Mouse (Mus musculus) sigmoid colon, adult 10 weeks (tissue): ENCODE data around the gene 4930415O20Rik. TPM values are rescaled to one million over a fixed set of nuclear protein-coding genes. Genes with fewer than 3 reads are reported as not detected.

ENCODE experiments used
- polyA plus RNA-seq: library from polyadenylated mRNA; stranded (reverse); fragments of 350-450 nt; fragmentation: Illumina TruSeq; extraction: RNeasy Lipid Tissue Mini Kit (QIAGEN cat#74804); gene quantifications from one replicate; pipeline ENCODE4 v1.2.3, GENCODE M21; 2014; ENCODE audit warnings: low read depth, low replicate concordance

4930415O20Rik gene
- 2.1 TPM for polyA plus RNA-seq

GRCm38 (mm10) chr15:98570873-98571538 lies at the start of gene 4930415O20Rik, which contains the start of gene Ccnt1:
Gene 4930415O20Rik (plus strand): TSS chr15:98571004.
Gene Ccnt1 (minus strand): TSS chr15:98570923.

GRCm38 (mm10) chr15:98533881-98534627 lies 36.8 kb upstream of the 4930415O20Rik start, which contains the start of gene Kansl2:
Gene Kansl2 (minus strand): TSS chr15:98534264.

GRCm38 (mm10) chr15:98609331-98610130 lies 38.7 kb downstream of the 4930415O20Rik start, which contains the start of gene Adcy6:
Gene Adcy6 (minus strand): TSS chr15:98610076.

GRCm38 (mm10) chr15:98630540-98630939 lies 59.7 kb downstream of the 4930415O20Rik start, which contains the start of gene Cacnb3:
Gene Cacnb3 (plus strand): TSS chr15:98630840.

Other genes with a start within 250 kb of the 4930415O20Rik start
- not detected for gene Olfr284, start 230.0 kb upstream of the 4930415O20Rik start, polyA plus RNA-seq
- not detected for gene Olfr283, start 190.1 kb upstream of the 4930415O20Rik start, polyA plus RNA-seq
- gene Olfr282, start 139.8 kb upstream of the 4930415O20Rik start, polyA plus RNA-seq, result not detected
- not detected for gene Olfr281, start 118.4 kb upstream of the 4930415O20Rik start, polyA plus RNA-seq
- gene OR5BS1P, start 101.1 kb upstream of the 4930415O20Rik start, polyA plus RNA-seq, result not detected
- gene Lalba, start 88.3 kb upstream of the 4930415O20Rik start, polyA plus RNA-seq, result not detected
- gene Olfr279, start 78.6 kb upstream of the 4930415O20Rik start, polyA plus RNA-seq, result not detected
- gene Kansl2, start 36.7 kb upstream of the 4930415O20Rik start, polyA plus RNA-seq, result 36.2 TPM
- gene Ccnt1, start 81 bp upstream of the 4930415O20Rik start, polyA plus RNA-seq, result 66.8 TPM
- 16.8 TPM for gene Adcy6, start 39.1 kb downstream of the 4930415O20Rik start, polyA plus RNA-seq
- 0.63 TPM for gene Cacnb3, start 59.8 kb downstream of the 4930415O20Rik start, polyA plus RNA-seq
- gene Ddx23, start 91.9 kb downstream of the 4930415O20Rik start, polyA plus RNA-seq, result 3.5 TPM
- gene Rnd1, start 106.5 kb downstream of the 4930415O20Rik start, polyA plus RNA-seq, result not detected
- 0.32 TPM for gene Ccdc65, start 137.2 kb downstream of the 4930415O20Rik start, polyA plus RNA-seq
- gene Fkbp11, start 157.2 kb downstream of the 4930415O20Rik start, polyA plus RNA-seq, result not detected
- 42.4 TPM for gene Arf3, start 192.2 kb downstream of the 4930415O20Rik start, polyA plus RNA-seq
- gene Wnt10b, start 207.1 kb downstream of the 4930415O20Rik start, polyA plus RNA-seq, result 0.57 TPM
- gene Wnt1, start 218.9 kb downstream of the 4930415O20Rik start, polyA plus RNA-seq, result not detected
- not detected for gene Ddn, start 238.5 kb downstream of the 4930415O20Rik start, polyA plus RNA-seq